Comparison of ENCODE assay signal across 8 mouse cellular contexts in the genomic region with DNA sequence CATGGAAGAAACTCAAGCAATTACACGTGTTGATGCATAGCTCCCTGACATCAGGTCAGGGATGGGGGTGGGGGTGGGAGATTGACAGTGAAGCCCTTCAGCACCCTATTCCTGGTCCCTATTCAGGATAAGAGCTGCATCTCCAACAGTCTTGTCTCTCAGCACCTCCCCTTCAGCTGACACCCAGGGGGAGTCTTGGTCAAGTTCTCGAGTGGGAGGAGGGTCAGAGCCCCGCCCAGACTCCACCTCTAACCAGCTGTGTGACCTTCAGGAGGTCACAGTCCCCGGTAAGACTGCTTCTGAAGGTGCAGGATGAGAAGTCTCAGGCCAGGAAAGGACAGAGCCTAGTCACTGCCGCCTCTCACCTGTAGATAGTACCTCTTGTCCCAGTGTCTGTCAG. TPM values are rescaled to one million over a fixed set of nuclear protein-coding genes. Genes with fewer than 3 reads are reported as not detected.
DNase-seq lines count a peak whose midpoint lies in the region; ATAC-seq lines count a peak whose summit lies in the region.

No protein-coding gene starts in this region.

- intact Hi-C loops in gastrocnemius, postnatal 36 days (cut with DNase I), result no loop called here

- H3K4me2 ChIP-seq in liver, embryonic 15.5 days, result peak overlapping the region; percentile 91

- H3K27me3 ChIP-seq in liver, embryonic 15.5 days, result no peaks in the 10 kb centered on the region

- peak overlapping the region; percentile 88 for H3K4me3 ChIP-seq in liver, embryonic 15.5 days (replicated peaks)

- ATAC-seq in erythroblast, adult 5-6 weeks (replicated peaks; ENCODE audit: low FRiP score, poor library complexity, severe bottlenecking), result 0 out of 2 replicates have a peak, but pooled peaks have one; percentile 8
- ATAC-seq in liver, embryonic 15.5 days (ENCODE audit: insufficient read depth), result no peak

- peak overlapping the region; percentile 89 for H3K9ac ChIP-seq in liver, embryonic 15.5 days

- 17% methylated on average over 5 of the region's 5 CpGs for WGBS in liver, embryonic 15.5 days (ENCODE audit: insufficient replicate concordance)

- peak; percentile 94 for DNase-seq in heart, adult 11 months
- DNase-seq in heart, adult 8-10 months (ENCODE audit: low spot score), result no peak
- DNase-seq in induced T-regulatory cell, adult 2 months (ENCODE audit: low read depth), result peak; percentile 57
- peak; percentile 34 for DNase-seq in thymus, postnatal 4 days
- no peak for DNase-seq in left cerebral cortex, adult 9 months (ENCODE audit: low spot score in 2 of 2)
- DNase-seq in gastrocnemius, postnatal 36 days, result no peak

- peak overlapping the region; percentile 98 for H3K27ac ChIP-seq in liver, embryonic 15.5 days (replicated peaks)

- peaks cover 92% of the 10 kb centered on the region for H3K4me1 ChIP-seq in liver, embryonic 15.5 days (replicated peaks)

- H3K9me3 ChIP-seq in liver, embryonic 15.5 days (replicated peaks), result no peaks in the 10 kb centered on the region

- peaks cover 30% of the 10 kb centered on the region for H3K36me3 ChIP-seq in liver, embryonic 15.5 days (replicated peaks)

RNA-seq across cellular contexts. Expression of a gene that starts 41.1 kb away (rescaled TPM):
- 100 to 1,000 TPM in 3 of 4 experiments, 10 to 100 TPM in 1; 87.3 to 137 (median 106) TPM for total RNA-seq in heart, adult 8-10 months (2022)
- 35.5 and 52.0 TPM in 2 replicates for total RNA-seq in erythroblast, adult 5-6 weeks (2015; ENCODE audit: low replicate concordance)
- total RNA-seq in erythroblast, adult 5-6 weeks (2017; ENCODE audit: low replicate concordance), result 105 and 158 TPM in 2 replicates
- 85.1 and 99.9 TPM in 2 replicates for polyA plus RNA-seq in liver, embryonic 15.5 days (2015; fragmentation: Nextera tagmentation; extraction: Ambion mirVana)
- 1 to 10 TPM; 6.1 to 7.8 TPM for total RNA-seq in gastrocnemius, postnatal 36 days (2021)

Comparison
In these comparisons a context has a peak if more than half of its experiments do, and no peak if none do; other contexts are left out.
1. DNase-seq: peak in heart, adult 11 months (single experiment), induced T-regulatory cell, adult 2 months (single experiment) and thymus, postnatal 4 days (single experiment); none in heart, adult 8-10 months (single experiment), left cerebral cortex, adult 9 months (0 of 2) and gastrocnemius, postnatal 36 days (0 of 2).
2. RNA of a gene that starts 41.1 kb away (total RNA-seq): 87.3 to 137 TPM in heart, adult 8-10 months and 35.5 to 158 TPM in erythroblast, adult 5-6 weeks; 6.1 to 7.8 TPM in gastrocnemius, postnatal 36 days; every median in the first group is over 4 times any median in the second.